Mouse (Mus musculus) WW6 (cell line): ENCODE measurements around the gene Crebl2.

ENCODE experiments used
- DNase-seq: peaks from one replicate; pipeline ENCODE4 v3.0.0-alpha.2; 2013; ENCODE audit warnings: low read depth, low spot score

Gene Crebl2

GRCm38 (mm10) chr6:134829786-134830700 is at the start of gene Crebl2:
Gene Crebl2 (plus strand): TSS chr6:134830154.
- peak; percentile 98 for DNase-seq

GRCm38 (mm10) chr6:134781494-134781913 is 48.5 kb upstream of the Crebl2 start:
- no peak for DNase-seq

- no peak for DNase-seq
Observed at GRCm38 (mm10) chr6:134782900-134783299, 47.1 kb upstream of the Crebl2 start.

GRCm38 (mm10) chr6:134786426-134786825 is 43.5 kb upstream of the Crebl2 start:
- no peak for DNase-seq

GRCm38 (mm10) chr6:134789100-134789499 is 40.9 kb upstream of the Crebl2 start:
- DNase-seq: no peak

- DNase-seq: no peak
Observed at GRCm38 (mm10) chr6:134791251-134792118, 38.5 kb upstream of the Crebl2 start.

GRCm38 (mm10) chr6:134792141-134793045 is 37.6 kb upstream of the Crebl2 start, which contains the start of gene Dusp16:
Gene Dusp16 (minus strand): TSS chr6:134792625.
- peak; percentile 85 for DNase-seq

- DNase-seq: no peak
Observed at GRCm38 (mm10) chr6:134793046-134793806, 36.7 kb upstream of the Crebl2 start.

DNA sequence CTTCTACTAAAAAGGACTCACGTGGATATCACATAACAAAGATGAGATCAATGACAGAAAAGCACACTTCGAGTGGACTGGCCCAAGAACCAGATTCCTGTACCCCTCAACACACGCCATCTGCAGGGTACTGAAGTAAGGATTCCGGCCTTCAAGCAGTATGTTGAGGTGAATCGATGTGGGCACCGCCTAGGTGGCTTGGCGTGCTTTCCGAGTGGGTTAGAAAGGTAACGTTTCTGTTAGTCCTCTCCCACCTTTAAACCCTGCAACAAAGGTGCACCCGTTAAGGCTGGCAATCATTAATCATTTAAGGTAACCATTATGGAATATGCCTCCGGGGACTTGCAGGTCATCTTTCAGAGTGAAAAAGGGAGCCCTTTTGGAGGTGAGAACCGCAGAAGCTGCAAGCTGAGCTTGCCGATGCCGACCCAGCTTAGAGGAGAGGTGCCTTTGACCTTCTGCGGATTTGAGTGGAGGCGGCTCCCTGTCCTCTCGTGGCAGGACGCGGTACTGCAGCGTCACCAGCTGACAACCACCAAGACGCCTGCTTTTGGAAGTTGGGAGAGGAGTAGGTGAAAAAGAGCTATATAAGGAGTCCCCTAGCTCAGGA is 35.9 kb upstream of the Crebl2 start:
- DNase-seq: peak; percentile 80

DNA sequence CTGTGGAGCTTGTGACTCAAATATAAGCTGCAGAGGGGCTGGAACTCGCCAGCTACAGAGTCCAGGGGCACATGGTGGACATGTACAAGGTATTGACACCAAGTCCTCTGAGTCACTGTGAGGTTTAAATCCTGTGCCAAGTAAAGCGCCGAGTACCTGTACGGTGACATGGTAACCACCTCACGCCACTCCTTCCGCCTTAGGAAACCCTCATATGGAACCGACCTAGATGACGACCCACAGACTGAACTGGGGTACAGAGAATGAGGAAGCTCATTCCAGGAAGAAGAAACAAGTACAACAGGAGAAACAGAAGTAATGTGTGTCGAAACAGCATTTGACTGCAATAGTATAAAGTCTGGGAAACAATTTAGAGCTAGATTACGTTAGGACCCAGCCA is 33.7 kb upstream of the Crebl2 start:
- DNase-seq: no peak

DNA sequence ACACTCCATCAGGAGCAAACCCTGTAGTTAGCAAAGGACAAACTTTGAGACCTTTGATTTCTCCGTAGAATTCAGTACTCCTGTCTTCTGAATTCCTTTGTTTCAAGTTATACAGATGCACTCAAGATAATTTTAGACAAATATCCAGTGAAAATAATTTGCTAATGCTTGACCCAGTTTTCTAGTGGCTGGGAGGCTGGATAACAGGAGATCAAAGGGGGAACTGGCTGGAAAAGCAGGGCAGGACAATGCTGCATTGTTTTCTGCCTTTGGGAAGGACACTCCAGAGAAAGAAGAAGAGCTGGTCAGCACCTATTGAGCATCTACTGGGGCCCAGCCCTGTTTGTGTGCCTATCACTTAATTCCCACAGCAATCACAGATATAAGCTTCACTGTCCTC is 28.5 kb upstream of the Crebl2 start:
- DNase-seq: no peak

- no peak for DNase-seq
Observed at GRCm38 (mm10) chr6:134802641-134803043, 27.3 kb upstream of the Crebl2 start.

GRCm38 (mm10) chr6:134804736-134805277 is 25.1 kb upstream of the Crebl2 start:
- no peak for DNase-seq

GRCm38 (mm10) chr6:134806130-134806529 is 23.8 kb upstream of the Crebl2 start:
- DNase-seq: no peak

GRCm38 (mm10) chr6:134807091-134807490 is 22.9 kb upstream of the Crebl2 start:
- DNase-seq: no peak

- DNase-seq: no peak
Observed at GRCm38 (mm10) chr6:134807794-134808193, 22.2 kb upstream of the Crebl2 start.

DNA sequence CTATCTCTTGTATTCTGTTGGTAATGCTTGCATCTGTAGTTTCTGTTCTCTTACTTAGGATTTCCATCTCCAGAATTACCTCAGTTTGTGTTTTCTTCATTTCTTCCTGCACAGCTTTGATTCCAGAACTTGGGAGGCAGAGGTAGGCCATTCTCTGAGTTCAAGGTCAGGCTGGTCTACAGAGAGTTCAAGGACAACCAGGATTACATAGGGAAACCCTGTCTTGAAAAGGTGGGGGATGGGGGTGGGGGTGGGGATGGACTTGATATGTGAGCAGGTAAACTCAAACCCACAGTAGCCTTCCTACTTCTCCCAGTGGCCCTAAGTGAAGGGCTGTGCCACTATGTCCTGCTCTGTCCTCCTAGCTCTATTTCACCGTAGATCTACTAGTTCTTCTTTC is 16.9 kb upstream of the Crebl2 start:
- no peak for DNase-seq

- no peak for DNase-seq
Observed at GRCm38 (mm10) chr6:134817051-134817928, 12.7 kb upstream of the Crebl2 start.

DNA sequence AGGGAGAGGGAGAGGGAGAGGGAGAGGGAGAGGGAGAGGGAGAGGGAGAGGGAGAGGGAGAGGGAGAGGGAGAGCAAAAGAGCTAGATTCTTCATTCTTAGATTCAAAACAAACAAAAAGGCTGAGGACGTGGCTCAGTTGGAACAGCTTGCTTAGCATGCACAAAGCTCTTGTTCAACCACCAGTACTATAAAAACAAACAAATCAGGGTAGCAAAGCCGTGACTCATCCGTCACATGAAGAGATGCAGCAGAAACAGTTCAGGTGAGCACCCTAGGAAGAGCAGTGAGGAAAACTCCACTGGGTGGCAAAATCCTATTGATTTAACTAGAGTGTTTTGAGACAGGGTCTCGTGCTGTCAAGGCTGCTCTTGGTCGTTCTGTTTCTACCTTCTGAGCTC is 10.2 kb upstream of the Crebl2 start:
- no peak for DNase-seq
